Mouse (Mus musculus) megakaryocyte, embryonic 14.5 days (primary cell): Measurements from ENCODE around the gene Man1c1.

Source experiments
- FLI1 ChIP-seq: IDR thresholded peaks from 2 replicates; pipeline ENCODE4 v1.6.1; 2012; ENCODE audit warnings: low read length, inconsistent platforms, mixed read lengths
- GATA1 ChIP-seq: IDR thresholded peaks from 3 replicates; pipeline ENCODE4 v1.6.1; 2012; ENCODE audit warnings: mixed read lengths, low read length, inconsistent platforms, borderline replicate concordance

GRCm38 (mm10) chr4:134666391-134666790, 37.7 kb downstream of the Man1c1 start:
- TF ChIP-seq FLI1 (no peak), GATA1 (no peak)
